Mouse (Mus musculus): ENCODE results near the gene Atp5d. TPM values are rescaled to one million over a fixed set of nuclear protein-coding genes. Genes with fewer than 3 reads are reported as not detected.

Gene Atp5d
- polyA plus RNA-seq, 1 experiment from 2014 or later: 384 TPM

- Histone ChIP-seq H3K9me3 (no peaks in the 10 kb centered on the region), H3K27ac (replicated peaks) (no peak overlapping the region), H3K9ac (replicated peaks) (no peak overlapping the region), H3K4me2 (replicated peaks) (no peak overlapping the region), H3K27me3 (0 out of 2 replicates have a peak, but pooled peaks cover 8% of the 10 kb centered on the region), H3K36me3 (no peaks in the 10 kb centered on the region), H3K4me3 (no peak overlapping the region), H3K4me1 (peaks cover 12% of the 10 kb centered on the region)
- no peak for ATAC-seq (ENCODE audit: low FRiP score, low read depth)
- WGBS: 85% methylated on average over 3 of the region's 3 CpGs
Measured at GRCm38 (mm10) chr10:80104181-80104580, 34.3 kb upstream of the Atp5d start.

DNA sequence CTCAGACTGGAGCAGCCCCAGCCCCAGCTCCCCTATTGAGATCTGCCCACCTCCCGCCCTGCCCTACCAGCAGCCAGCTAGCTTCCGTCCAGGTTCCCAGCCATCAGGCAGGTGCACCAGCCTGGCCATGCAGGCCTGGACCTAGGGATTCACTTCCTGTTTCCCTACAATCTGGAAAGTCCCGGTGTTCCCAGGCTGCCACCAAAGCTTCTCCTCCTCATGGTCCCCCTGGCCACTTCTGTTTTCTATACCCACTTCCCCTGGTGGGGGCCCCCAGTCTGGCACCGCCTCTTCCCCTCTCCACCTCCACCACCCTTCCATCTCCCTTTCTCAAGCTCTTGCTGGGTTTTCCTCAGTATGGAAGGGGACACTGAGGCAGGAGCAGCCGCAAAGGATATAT is 33.0 kb upstream of the Atp5d start, which contains the start of gene Sbno2:
TSS of gene Sbno2 (minus strand) at position 112 of the 400 bp plus-strand sequence.
- H3K4me3 ChIP-seq: no peak within 1 kb of the TSS
- H3K9ac ChIP-seq (replicated peaks): 0 out of 2 replicates have a peak within 1 kb of the TSS, but pooled peaks have one; percentile 11
- no peak for ATAC-seq (ENCODE audit: low FRiP score, low read depth)
- 72% methylated on average over 5 of the region's 5 CpGs for WGBS
- H3K9me3 ChIP-seq: no peaks in the 10 kb centered on the region
- no peaks in the 10 kb centered on the region for H3K36me3 ChIP-seq
- H3K4me1 ChIP-seq: peaks cover 12% of the 10 kb centered on the region
- 0 out of 2 replicates have a peak, but pooled peaks cover 8% of the 10 kb centered on the region for H3K27me3 ChIP-seq
- no peak within 1 kb of the TSS for H3K4me2 ChIP-seq (replicated peaks)
- H3K27ac ChIP-seq (replicated peaks): no peak within 1 kb of the TSS

DNA sequence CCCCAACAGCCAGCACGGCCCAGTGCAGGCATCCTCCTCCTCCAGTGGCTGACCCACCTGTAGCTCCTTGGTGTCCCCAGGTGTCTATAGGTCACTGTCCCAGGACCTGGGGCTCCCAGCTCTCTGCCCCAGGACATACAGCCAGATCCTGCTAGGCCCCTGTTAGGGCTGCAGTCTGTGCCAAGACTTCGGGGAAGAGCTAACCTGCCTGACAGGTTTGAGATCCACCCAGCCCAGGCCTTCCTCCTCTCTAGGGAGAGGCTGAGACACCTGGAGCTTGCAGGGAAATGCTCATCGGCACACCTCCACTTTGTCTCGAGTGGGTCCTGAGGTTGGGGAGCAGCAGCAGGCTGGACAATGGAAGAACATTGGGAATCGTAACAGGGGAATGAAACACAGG is 32.5 kb upstream of the Atp5d start:
- peaks cover 12% of the 10 kb centered on the region for H3K4me1 ChIP-seq
- no peak for ATAC-seq (ENCODE audit: low FRiP score, low read depth)
- WGBS: 69% methylated on average over 5 of the region's 5 CpGs
- no peaks in the 10 kb centered on the region for H3K36me3 ChIP-seq
- H3K9ac ChIP-seq (replicated peaks): 0 out of 2 replicates have a peak overlapping the region, but pooled peaks have one; percentile 11
- 0 out of 2 replicates have a peak, but pooled peaks cover 8% of the 10 kb centered on the region for H3K27me3 ChIP-seq
- no peak overlapping the region for H3K4me3 ChIP-seq
- no peak overlapping the region for H3K27ac ChIP-seq (replicated peaks)
- no peaks in the 10 kb centered on the region for H3K9me3 ChIP-seq
- no peak overlapping the region for H3K4me2 ChIP-seq (replicated peaks)

DNA sequence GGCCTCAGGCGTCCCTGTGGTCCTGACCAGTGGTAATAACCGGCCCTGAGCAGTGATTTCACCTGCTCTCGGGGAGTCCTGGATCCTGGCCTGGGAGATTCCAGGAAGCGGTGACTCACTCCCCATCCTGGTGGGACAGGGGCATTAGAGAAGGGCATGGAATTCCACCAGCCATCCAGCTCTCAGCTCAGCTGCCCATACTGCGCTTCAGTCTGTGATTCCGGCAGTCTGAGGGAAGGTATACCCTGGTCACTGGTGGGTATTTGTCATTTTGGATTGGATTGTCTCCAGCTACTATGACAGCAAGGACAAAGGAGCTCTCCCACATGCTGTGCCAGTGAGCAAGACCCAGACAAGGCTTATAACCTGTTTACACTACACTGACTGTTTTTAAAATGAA is 30.8 kb upstream of the Atp5d start:
- H3K36me3 ChIP-seq: no peaks in the 10 kb centered on the region
- H3K4me2 ChIP-seq (replicated peaks): no peak overlapping the region
- no peak overlapping the region for H3K27ac ChIP-seq (replicated peaks)
- H3K9ac ChIP-seq (replicated peaks): no peak overlapping the region
- 0 out of 2 replicates have a peak, but pooled peaks cover 2% of the 10 kb centered on the region for H3K4me1 ChIP-seq
- 79% methylated on average over 6 of the region's 6 CpGs for WGBS
- H3K27me3 ChIP-seq: 0 out of 2 replicates have a peak, but pooled peaks cover 8% of the 10 kb centered on the region
- H3K4me3 ChIP-seq: no peak overlapping the region
- ATAC-seq (ENCODE audit: low FRiP score, low read depth): no peak
- H3K9me3 ChIP-seq: no peaks in the 10 kb centered on the region

DNA sequence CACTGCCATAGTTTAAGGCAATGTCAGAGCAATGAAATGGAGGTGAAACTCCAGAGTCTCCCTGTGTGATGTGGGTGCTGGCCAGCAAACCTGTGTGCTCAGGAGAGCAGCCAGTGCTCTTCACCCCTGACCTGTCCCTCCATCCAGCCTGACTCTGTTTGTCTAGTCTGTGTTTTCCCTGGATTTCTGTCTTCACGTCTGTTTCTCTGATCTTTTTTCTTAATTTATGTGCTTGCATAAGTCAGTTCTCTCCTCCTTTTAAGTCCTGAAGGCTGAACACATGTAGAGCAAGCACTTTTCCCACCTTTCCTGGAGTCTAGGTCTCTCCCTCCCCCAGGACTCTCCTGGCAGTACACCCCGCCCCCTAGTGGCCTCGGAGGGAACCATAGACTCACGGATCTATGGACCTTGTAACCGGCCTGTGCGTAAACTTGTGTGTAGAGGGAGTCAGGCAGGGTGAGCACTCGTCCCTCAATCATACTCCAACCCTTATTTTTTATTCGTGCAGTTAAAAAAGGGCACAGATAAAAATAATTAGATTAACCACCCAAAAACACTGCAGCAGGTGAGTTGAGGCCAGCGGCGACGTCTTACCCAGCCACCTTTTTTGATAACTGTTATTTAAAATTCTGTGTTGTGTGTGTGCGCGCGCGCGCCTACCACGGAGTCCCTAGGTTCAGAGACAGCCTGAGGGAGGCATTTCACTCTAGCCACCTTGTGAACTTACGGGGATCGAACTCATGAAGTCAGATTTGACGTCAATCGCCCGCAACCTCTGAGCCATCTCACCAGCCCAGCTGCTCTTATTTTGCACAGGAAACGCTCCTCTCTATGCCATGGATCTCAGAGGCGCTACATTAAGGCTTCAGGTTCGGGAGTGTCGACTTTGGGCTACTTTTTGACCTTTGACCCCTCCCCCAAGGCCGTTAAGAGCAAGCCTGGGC is 23.8 kb upstream of the Atp5d start:
- Histone ChIP-seq H3K36me3 (peaks cover 6% of the 10 kb centered on the region; the same call in 1 of the 2 replicates), H3K4me2 (replicated peaks) (peak overlapping the region; percentile 55), H3K27ac (replicated peaks) (peak overlapping the region; percentile 63), H3K4me1 (peaks cover 26% of the 10 kb centered on the region), H3K9ac (replicated peaks) (peak overlapping the region; percentile 39; the same call in 1 of the 2 replicates), H3K27me3 (no peaks in the 10 kb centered on the region), H3K9me3 (no peaks in the 10 kb centered on the region), H3K4me3 (peak overlapping the region; percentile 96)
- 4% methylated on average over 27 of the region's 27 CpGs for WGBS
- peak; percentile 42; the same call in 1 of the 2 replicates for ATAC-seq (ENCODE audit: low FRiP score, low read depth)

GRCm38 (mm10) chr10:80115290-80115943 is 23.0 kb upstream of the Atp5d start, which contains the start of gene Stk11:
Gene Stk11, plus strand, starts transcription at chr10:80115803.
- WGBS: under 1% methylated on average over 70 of the region's 70 CpGs
- H3K27ac ChIP-seq (replicated peaks): peak within 1 kb of the TSS; percentile 67
- no peaks in the 10 kb centered on the region for H3K27me3 ChIP-seq
- H3K4me3 ChIP-seq: peak within 1 kb of the TSS; percentile 96
- no peaks in the 10 kb centered on the region for H3K9me3 ChIP-seq
- peak within 1 kb of the TSS; percentile 82 for H3K9ac ChIP-seq (replicated peaks)
- H3K4me1 ChIP-seq: peaks cover 33% of the 10 kb centered on the region
- peak within 1 kb of the TSS; percentile 98 for H3K4me2 ChIP-seq (replicated peaks)
- peak; percentile 98 for ATAC-seq (ENCODE audit: low FRiP score, low read depth)
- H3K36me3 ChIP-seq: peaks cover 14% of the 10 kb centered on the region

GRCm38 (mm10) chr10:80115944-80116335 is 22.5 kb upstream of the Atp5d start:
- peak overlapping the region; percentile 67 for H3K27ac ChIP-seq (replicated peaks)
- H3K9me3 ChIP-seq: no peaks in the 10 kb centered on the region
- H3K4me2 ChIP-seq (replicated peaks): peak overlapping the region; percentile 98
- H3K4me3 ChIP-seq: peak overlapping the region; percentile 96
- ATAC-seq (ENCODE audit: low FRiP score, low read depth): no peak
- H3K4me1 ChIP-seq: peaks cover 33% of the 10 kb centered on the region
- peak overlapping the region; percentile 82 for H3K9ac ChIP-seq (replicated peaks)
- H3K36me3 ChIP-seq: peaks cover 18% of the 10 kb centered on the region
- WGBS: under 1% methylated on average over 63 of the region's 63 CpGs
- H3K27me3 ChIP-seq: no peaks in the 10 kb centered on the region

- Histone ChIP-seq H3K4me2 (replicated peaks) (peak overlapping the region; percentile 98), H3K36me3 (peaks cover 23% of the 10 kb centered on the region), H3K9me3 (no peaks in the 10 kb centered on the region), H3K27ac (replicated peaks) (peak overlapping the region; percentile 27; the same call in 1 of the 2 replicates), H3K9ac (replicated peaks) (peak overlapping the region; percentile 82), H3K4me1 (peaks cover 33% of the 10 kb centered on the region), H3K4me3 (peak overlapping the region; percentile 96), H3K27me3 (no peaks in the 10 kb centered on the region)
- no peak for ATAC-seq (ENCODE audit: low FRiP score, low read depth)
- WGBS: 1% methylated on average over 27 of the region's 27 CpGs
Measured at GRCm38 (mm10) chr10:80116563-80116926, 21.9 kb upstream of the Atp5d start.

DNA sequence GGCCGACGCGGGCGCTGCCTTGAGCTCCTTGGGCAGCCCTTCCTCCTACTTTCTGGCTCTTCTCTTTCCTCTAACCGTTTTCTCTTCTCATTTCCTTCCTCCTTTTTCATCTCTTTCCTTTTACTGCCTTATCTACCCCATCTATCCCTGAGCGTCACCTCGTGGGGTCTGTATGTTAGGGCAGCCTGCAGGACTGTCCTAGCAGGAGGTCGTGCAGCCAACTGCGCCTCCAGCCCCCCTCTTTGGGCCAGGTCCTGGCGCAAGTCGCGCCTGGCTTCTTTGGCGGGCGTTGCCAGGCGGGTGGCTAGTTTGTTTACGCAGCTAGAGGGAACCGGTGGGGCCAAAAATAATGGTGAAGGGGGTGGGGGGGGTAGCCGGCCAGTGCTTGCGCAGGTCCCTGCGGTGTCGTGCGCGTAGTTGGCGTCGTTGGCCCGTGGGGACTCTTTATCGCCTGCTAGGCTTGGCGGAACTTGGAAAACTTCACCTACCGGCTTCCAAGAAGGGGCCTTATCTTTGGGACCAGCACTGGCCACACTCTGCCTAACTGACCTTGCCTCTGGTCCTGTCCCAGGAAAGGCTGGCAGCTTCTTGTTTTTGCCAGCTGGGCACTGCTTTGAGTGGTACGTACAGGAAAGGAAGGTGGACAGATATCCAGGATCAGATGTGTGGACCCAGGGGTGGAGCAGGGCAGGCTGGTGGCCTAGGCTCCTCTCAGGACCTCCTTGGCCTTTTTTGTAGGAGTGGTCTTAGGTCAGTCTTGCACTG is 21.3 kb upstream of the Atp5d start:
- Histone ChIP-seq H3K36me3 (peaks cover 29% of the 10 kb centered on the region), H3K9ac (replicated peaks) (peak overlapping the region; percentile 82), H3K4me2 (replicated peaks) (peak overlapping the region; percentile 98), H3K27me3 (no peaks in the 10 kb centered on the region), H3K4me1 (peaks cover 33% of the 10 kb centered on the region), H3K9me3 (no peaks in the 10 kb centered on the region), H3K27ac (replicated peaks) (peak overlapping the region; percentile 27), H3K4me3 (peak overlapping the region; percentile 96)
- WGBS: 6% methylated on average over 30 of the region's 30 CpGs
- ATAC-seq (ENCODE audit: low FRiP score, low read depth): no peak

DNA sequence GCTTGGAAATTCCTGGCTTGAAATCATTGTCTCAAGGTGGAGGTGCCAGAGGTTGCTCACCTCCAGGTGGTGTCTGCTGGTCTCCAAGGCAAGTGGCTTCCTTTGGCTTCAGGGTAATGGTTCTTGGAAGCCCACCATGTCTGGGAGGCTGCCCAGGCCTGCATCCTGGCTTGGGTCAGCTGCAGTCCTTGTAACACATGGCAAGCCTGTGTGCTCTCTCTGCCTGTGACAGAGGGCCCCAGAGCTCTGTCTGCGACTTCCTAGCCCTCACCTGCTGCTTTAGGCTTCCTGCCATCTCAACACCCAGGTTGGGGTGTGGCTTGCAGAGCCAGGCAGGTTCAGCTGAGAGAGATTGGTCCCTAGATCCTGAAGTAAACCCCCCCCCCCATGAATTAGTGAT is 20.7 kb upstream of the Atp5d start:
- ATAC-seq (ENCODE audit: low FRiP score, low read depth): no peak
- Histone ChIP-seq H3K27me3 (no peaks in the 10 kb centered on the region), H3K4me2 (replicated peaks) (peak overlapping the region; percentile 98), H3K36me3 (peaks cover 30% of the 10 kb centered on the region), H3K9ac (replicated peaks) (peak overlapping the region; percentile 82), H3K27ac (replicated peaks) (peak overlapping the region; percentile 47), H3K9me3 (no peaks in the 10 kb centered on the region), H3K4me1 (peaks cover 33% of the 10 kb centered on the region), H3K4me3 (peak overlapping the region; percentile 96)
- 53% methylated on average over 1 of the region's 1 CpGs for WGBS

- Histone ChIP-seq H3K9ac (replicated peaks) (peak overlapping the region; percentile 82), H3K9me3 (no peaks in the 10 kb centered on the region), H3K4me2 (replicated peaks) (peak overlapping the region; percentile 98), H3K27me3 (no peaks in the 10 kb centered on the region), H3K4me1 (peaks cover 33% of the 10 kb centered on the region), H3K4me3 (peak overlapping the region; percentile 96), H3K27ac (replicated peaks) (peak overlapping the region; percentile 47; the same call in 1 of the 2 replicates), H3K36me3 (peaks cover 35% of the 10 kb centered on the region)
- ATAC-seq (ENCODE audit: low FRiP score, low read depth): no peak
- WGBS: 70% methylated on average over 6 of the region's 6 CpGs
Measured at GRCm38 (mm10) chr10:80118552-80118951, 19.9 kb upstream of the Atp5d start.
